Mouse (Mus musculus): ENCODE measurements at regions not wholly inside any gene's neighbourhood (a gene's known extent, or its start where the extent isn't known, plus 50 kb on each side); places are given as distances from the start of the nearest gene placed in this dataset.

GRCm38 (mm10) chr3:128723100-128723499 lies 476.6 kb upstream of the Pitx2 start:
- no peak for DNase-seq

GRCm38 (mm10) chr3:128720276-128720675 lies 479.4 kb upstream of the Pitx2 start:
- intact Hi-C loops (cut with DNase I), result no loop called here
- DNase-seq, result no peak

More at GRCm38 (mm10) chr3:128723100-128723499, 476.6 kb upstream of the Pitx2 start:
- intact Hi-C loops (cut with DNase I), result no loop called here

GRCm38 (mm10) chr3:128719226-128719625 lies 480.5 kb upstream of the Pitx2 start:
- DNase-seq, result no peak
- intact Hi-C loops (cut with DNase I), result no loop called here

GRCm38 (mm10) chr3:128707270-128707669 lies 492.4 kb upstream of the Pitx2 start:
- intact Hi-C loops (cut with DNase I), result no loop called here
- DNase-seq, result no peak

GRCm38 (mm10) chr3:128668468-128669127 lies 531.1 kb upstream of the Pitx2 start:
- no peak for DNase-seq
- intact Hi-C loops (cut with DNase I), result no loop called here

GRCm38 (mm10) chr3:128665184-128665583 lies 534.5 kb upstream of the Pitx2 start:
- DNase-seq, result no peak

GRCm38 (mm10) chr3:128636960-128637755 lies 562.5 kb upstream of the Pitx2 start:
- intact Hi-C loops (cut with DNase I), result no loop called here
- DNase-seq, result no peak

More at GRCm38 (mm10) chr3:128665184-128665583, 534.5 kb upstream of the Pitx2 start:
- intact Hi-C loops (cut with DNase I), result no loop called here

GRCm38 (mm10) chr3:128627696-128628095 lies 572.0 kb upstream of the Pitx2 start:
- intact Hi-C loops (cut with DNase I), result no loop called here
- DNase-seq, result no peak

- DNase-seq, result no peak
- intact Hi-C loops (cut with DNase I), result no loop called here
These were observed 583.0 kb upstream of the Pitx2 start for GRCm38 (mm10) chr3:128616675-128617074.

- DNase-seq, result no peak
These were observed 586.0 kb upstream of the Pitx2 start for GRCm38 (mm10) chr3:128613657-128614056.

GRCm38 (mm10) chr3:128610731-128611130 lies 588.9 kb upstream of the Pitx2 start:
- intact Hi-C loops (cut with DNase I), result no loop called here
- no peak for DNase-seq

More at GRCm38 (mm10) chr3:128613657-128614056, 586.0 kb upstream of the Pitx2 start:
- intact Hi-C loops (cut with DNase I), result no loop called here

- intact Hi-C loops (cut with DNase I), result no loop called here
- no peak for DNase-seq
These were observed 591.0 kb upstream of the Pitx2 start for GRCm38 (mm10) chr3:128608694-128609093.

- intact Hi-C loops (cut with DNase I), result no loop called here
- DNase-seq, result no peak
These were observed 624.1 kb upstream of the Pitx2 start for GRCm38 (mm10) chr3:128575339-128576129.

- intact Hi-C loops (cut with DNase I), result no loop called here
- DNase-seq, result no peak
These were observed 629.1 kb upstream of the Pitx2 start for GRCm38 (mm10) chr3:128570551-128570950.

GRCm38 (mm10) chr3:128565386-128565785 lies 634.3 kb upstream of the Pitx2 start:
- DNase-seq, result no peak
- intact Hi-C loops (cut with DNase I), result no loop called here

GRCm38 (mm10) chr3:128546416-128547327 lies 650.5 kb upstream of the Fam241a start:
- peak; percentile 62 to 72 for DNase-seq
- intact Hi-C loops (cut with DNase I), result no loop called here

- no peak for DNase-seq
- intact Hi-C loops (cut with DNase I), result no loop called here
These were observed 629.3 kb upstream of the Fam241a start for GRCm38 (mm10) chr3:128525427-128525826.

GRCm38 (mm10) chr3:128520671-128521103 lies 624.6 kb upstream of the Fam241a start:
- peak; percentile 44 to 59 for DNase-seq
- intact Hi-C loops (cut with DNase I), result no loop called here

GRCm38 (mm10) chr3:128519913-128520316 lies 623.8 kb upstream of the Fam241a start:
- peak; percentile 9 to 15 for DNase-seq

GRCm38 (mm10) chr3:128518806-128519205 lies 622.7 kb upstream of the Fam241a start:
- peak; percentile 7 to 14 for DNase-seq
- intact Hi-C loops (cut with DNase I), result no loop called here

More at GRCm38 (mm10) chr3:128519913-128520316, 623.8 kb upstream of the Fam241a start:
- intact Hi-C loops (cut with DNase I), result no loop called here

Data from heart, postnatal 14 days (tissue).